Mouse (Mus musculus) T-helper 17 cell (primary cell): ENCODE data around the gene Furin.

ENCODE experiments used
- in situ Hi-C, 2 experiments: fragments of 300-600 bp; cut with MboI, MseI; formaldehyde crosslinking; loops; 1 replicate in 1 of 2; 2 replicates in 1 of 2; pipeline ENCODE4 v1.15.1; 2025; ENCODE audit warnings: high pct_unique_total_duplicates in 2 of 2

The Furin gene

DNA sequence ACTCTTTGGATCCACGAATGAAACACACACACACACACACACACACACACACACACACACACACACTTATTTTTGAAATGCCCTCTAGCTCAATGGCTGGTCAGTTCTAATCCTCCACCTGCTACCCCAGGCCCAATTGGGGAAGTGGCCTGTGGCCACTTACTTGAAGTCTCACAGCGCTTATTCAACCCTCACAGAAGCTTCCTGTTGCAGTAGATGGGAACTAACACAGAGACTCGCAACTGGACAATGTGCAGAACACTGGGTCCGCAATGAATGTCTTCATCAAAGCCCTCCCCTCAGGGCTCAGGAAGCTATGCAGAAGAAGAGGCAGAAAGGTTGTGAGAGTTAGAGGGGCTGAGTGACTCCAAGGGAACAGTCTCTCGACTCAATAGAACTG lies 22.5 kb upstream of the Furin start:
- in situ Hi-C loops: no loop called here

DNA sequence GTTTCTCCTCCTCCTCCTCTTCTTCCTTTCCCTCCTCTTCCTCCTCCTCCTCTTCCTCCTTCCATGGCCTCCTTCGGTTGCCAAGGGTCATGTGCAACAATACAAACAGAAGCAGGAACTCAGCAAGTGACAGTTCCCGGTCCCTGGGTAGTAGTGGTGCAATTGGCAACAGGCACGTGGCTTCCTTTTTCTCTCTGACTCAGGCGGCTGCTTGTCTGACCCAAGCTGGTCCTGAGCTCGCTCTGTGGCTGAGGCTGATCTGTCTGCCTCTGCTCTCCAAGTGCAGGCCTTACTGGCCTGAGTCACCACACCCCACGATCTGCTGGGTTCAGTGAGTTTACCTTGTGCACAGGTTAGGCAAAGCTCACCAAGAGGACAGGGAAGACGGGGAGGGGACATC lies 21.1 kb upstream of the Furin start:
- in situ Hi-C loops: no loop called here

DNA sequence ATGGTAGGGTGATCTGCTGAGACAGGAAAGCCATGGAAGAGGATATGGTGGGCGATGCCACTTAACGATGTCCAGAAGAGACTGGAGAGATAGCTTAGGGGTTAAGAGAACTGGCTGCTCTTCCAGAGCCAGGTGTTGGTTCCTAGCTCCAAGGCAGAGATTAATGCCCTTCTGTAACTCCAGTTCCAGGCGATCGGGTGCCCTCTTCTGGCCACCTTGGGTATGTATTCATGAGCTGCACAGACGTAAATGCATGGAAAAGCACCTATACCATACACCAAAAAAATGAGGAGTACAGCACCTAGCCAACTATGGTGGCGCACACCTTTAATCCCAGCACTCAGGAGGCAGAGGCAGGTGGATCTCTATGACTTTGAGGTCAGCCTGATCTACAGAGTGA lies 19.5 kb upstream of the Furin start:
- in situ Hi-C loops: no loop called here

DNA sequence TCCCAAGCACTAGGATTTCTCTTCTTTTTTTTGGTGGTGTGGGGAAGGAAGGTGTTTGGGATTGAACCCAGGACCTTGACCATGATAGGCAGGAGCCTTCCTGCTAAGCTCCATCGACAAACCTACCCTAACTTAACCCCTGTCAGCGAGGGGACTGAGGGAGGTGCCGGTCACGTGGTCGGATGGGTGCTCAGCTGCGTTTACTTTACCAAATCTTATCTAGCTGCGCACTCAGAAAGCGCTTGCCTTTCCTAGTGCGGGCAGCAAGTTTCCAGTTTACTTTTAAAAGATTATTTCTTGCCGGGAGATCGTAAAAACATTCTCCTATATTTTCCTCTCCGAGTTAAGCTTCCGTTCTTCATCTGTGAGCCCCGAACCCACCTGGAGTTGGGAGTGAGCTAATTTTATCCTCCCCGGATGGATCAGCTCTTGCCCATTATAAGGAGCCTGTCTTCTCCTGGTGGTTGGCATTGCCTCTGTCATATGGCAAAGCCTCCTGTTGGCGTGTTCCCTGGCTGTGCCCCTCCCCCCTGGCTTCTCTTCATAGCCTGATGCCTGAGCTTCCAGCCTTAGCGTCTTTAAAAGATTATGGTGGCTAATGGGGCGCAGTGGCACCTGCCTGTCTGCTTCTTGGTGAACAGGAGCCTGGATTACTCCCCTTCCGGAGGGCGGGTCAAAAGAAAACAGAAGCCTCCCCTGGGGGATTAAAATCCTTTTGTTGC lies 17.7 kb upstream of the Furin start:
- in situ Hi-C loops: no loop called here

DNA sequence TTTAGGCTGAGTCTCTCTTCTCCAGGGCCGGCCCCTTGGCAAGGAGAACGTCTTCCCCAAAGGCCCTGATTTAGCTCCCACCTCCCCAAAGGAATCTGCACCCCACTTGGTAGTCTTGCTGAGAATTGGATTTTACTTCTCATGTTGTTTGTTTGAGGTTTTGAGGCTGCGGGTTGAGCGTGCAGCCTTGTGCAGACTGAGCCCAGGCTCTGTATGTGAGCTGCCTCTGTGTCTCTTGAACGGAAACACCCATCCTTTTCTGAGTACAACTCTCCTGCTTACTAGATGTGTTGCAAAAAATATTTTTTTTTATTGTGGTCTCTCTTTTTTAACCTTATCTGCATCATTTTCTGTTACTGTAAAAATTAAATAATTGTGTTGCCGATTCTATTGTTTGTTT lies 16.3 kb upstream of the Furin start:
- in situ Hi-C loops: no loop called here

DNA sequence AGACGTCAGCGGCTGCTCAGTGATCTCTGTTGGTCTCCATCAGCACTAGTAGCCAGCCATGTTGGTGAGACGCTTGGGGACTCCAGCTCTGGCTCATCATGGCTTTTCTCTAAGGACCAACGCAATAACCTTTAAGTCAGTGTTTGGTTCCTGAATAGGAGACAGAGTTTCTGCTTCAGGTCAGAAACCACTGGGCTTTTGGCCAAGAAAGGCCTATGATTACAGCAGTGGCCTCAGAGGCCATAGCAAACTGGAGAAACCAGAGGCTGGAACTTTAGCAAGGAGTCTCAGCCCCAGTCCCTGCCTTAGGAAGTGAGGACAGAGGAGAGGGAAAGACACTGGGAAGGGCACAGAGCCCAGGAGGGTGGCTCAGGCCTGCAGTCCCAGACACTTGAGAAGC lies 15.3 kb upstream of the Furin start:
- in situ Hi-C loops: no loop called here

DNA sequence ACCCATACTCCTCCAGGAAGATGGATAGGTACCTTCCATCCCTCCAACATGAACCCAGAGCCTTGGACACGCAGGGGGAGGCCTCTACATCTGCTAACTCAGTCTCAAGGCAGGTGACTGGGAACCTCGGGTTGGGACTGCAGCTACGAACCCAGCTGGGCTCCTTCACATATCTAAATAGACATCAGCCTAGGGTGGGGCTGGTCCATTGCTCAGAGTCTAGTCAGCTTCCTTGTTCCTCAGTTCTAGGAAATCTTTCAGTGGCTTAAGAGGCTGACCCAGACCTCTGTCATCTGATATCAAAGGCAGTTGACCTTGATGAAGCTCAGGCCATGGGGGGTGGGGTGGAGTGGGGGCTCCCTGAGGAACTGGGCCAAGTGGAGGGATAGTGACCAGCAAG lies 14.0 kb upstream of the Furin start:
- in situ Hi-C loops: no loop called here

DNA sequence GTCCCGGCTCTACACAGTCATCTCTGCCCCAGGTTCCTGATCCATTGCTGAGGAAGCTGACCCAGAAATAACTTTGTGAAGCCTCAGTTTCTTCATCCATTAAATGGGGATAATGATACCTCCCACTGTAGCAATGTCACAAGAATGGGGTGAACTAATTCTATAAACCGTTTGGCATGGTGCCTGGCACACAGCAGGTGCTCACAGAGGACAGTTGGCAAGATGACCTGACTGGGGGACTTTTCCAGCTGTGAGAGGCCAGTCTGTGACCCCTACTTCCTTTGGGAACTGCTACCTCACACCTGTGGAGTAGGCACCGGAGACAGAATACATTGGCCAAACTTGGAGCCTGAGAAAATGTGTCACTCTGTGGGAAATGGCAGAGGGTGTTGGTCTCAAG lies 12.8 kb upstream of the Furin start:
- in situ Hi-C loops: no loop called here

DNA sequence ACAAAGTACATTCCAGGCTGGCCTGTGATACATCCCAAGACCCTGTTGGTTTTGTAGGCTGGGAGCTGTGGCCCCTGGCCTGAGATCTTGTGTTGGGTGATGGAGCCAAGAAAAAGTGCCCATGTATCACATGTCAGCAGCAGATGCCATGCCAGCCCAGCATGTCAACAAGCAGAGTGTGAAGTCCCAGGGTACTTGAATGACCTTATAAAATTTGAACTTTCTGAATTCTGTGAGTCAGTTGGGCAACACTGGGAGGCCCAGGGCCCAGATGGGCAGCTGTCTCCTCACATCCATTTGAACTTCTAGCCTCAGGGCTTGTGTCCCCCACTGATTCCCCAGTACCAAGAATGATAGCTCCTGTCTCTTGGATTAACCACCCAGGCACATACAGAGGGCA lies 12.4 kb upstream of the Furin start:
- in situ Hi-C loops: no loop called here

DNA sequence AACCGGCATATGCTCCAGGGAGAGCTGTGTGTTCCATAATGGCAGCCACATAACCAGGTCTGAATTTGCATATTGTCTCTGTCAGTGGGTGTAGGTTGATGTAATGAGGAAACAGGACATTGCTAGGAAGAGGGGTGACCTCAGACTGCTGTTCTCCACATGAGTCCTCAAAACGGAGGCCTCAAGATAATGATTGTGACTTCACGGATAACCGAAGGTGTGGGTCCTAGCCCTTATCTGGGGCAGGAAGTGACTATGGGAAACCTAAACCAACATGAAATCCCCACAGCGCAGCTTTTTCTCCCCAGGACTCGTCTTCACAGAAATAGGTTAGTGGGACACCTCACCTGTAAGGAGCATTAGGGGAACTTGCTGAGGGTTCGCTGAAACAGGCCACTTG lies 11.7 kb upstream of the Furin start:
- in situ Hi-C loops: no loop called here

DNA sequence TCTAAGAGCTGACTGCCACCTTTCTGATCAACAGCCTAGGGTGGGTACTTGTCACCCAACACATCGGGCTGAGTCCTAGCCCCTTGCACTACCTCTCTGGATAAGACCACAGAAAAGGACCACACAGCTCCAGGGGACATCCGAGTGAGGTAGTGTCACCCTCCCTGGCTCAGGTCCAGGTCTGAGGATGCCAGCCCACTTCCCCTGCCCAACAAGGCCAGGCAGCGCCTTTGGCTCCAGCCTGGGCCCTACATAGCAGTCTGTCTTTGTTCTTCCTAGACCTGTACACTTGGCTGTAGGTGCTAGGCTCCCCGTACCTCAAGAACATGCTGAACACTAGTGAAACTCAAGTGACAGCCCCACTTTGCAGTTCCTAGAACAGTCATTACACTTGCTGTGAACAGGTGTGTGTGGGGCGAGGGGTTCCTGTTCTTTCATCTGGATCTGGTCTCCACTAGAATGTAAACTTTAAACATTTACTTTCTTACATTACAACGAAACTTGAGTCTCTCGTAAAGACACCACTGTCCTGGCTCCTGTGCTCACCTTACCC lies 9.1 kb upstream of the Furin start:
- in situ Hi-C loops: no loop called here

DNA sequence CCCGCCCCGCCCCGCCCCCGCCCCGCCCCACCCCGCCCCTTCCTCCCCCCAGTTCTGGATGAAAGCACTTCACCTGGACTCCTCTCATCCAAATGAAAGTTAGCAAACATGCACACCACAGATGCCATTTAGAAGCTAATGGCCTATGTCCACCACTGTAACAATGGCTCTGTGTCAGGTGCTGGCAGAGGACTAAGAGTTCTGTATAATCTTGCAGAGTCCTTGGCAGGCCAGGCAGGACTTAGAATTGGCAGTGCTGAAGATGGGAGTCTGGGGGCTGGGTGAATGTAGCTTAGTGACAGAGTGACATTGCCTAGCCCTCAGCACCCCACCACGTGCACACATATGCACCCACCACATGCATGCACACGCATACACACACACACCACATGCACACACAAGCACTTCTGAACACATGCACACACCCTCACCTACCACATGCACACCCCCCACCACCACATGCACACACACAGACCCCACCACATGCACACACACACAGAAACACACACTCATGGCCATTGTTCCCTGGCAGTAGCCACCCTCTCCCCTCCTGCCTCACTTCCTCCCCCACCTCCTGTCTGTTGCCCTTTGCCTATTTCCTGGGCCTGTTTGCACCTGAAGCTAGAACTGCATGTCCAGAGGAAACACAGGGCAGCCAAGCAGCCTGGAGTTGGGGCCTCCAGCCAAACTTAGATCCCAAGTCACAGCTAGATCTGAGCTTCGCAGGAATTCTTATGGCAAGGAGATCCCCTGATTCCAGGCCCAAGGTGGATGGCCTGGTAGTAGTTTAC lies 8.5 kb upstream of the Furin start:
- in situ Hi-C loops: no loop called here

DNA sequence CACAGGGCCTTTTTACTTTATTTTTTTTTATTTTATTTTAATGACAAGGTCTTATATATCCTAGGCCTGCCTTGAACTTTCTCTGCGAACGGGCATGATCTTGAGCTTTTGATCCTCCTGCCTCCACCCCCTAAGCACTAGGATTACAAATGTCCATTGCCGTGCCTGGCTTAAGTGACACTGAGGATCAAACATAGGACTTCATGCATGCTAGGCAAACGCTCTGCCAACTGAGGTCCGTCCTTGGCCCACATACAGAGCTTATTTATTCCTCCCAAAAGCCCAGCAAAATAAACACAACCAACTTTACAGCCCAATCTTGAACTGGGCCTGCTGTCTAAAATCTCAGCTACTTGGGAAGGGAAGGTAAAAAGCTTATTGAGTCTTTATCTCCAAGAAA lies 7.5 kb upstream of the Furin start:
- in situ Hi-C loops: no loop called here

DNA sequence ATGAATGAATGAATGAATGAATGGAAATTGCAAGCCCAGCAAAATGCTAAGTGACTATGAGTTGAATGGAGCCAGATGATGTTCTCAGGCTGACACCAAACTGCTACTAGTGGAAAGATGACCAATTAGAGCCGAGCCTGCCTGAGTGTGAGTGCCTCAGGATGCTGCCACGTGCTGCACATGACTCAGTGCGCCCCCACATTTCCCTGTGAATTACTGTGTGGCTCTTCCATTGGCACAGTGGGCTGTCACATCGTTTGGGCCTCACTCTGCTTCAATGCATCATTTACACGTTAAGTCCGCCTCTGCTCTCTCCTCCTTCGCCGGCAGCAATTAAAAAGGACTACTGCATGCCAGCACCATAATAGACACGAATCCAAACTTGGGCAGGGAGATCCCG lies 7.0 kb upstream of the Furin start:
- in situ Hi-C loops: no loop called here

DNA sequence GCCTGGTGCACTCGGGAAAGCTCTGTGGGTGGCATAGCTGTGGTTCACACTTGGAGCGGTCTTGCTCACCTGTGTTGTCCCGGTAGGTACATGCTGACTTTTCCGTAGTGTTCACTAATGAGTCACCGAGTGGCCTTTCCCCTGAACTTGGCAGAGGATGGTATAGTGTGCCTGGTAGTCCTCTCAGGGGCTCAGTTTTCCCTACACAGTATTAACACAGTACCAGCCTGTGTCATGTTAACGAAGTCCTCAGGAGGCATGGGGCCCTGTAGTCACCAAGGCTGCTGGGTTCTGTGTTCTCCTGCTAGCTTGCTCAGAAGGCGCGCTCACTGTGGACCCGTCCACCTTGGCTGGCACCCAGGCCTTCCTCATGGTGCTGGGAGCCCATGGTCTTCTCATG lies 5.1 kb upstream of the Furin start:
- in situ Hi-C loops: no loop called here

DNA sequence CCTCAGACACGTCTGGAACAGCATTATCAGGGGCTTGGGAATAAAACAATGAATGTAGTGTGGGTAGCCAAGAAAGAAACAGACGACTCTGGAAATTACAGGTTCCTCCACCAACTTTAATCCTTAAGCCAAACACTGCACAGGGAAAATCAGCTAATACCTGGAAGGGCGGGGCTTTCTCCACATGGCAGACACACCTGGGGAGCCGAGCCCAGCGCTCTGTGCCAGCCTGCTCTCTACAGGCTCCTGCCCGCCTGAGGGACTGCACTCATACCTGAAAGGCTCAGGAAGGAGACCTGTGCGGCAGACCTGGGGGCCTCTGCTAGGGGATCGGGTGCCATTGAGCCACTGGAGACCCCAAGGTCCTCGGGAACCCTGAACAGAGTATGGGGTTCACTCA lies 2.5 kb upstream of the Furin start:
- in situ Hi-C loops: loop anchor here in 1 of 2 experiments (10.0 kb wide), 1 partner anchor 1543 kb away; no protein-coding TSS in a partner anchor

DNA sequence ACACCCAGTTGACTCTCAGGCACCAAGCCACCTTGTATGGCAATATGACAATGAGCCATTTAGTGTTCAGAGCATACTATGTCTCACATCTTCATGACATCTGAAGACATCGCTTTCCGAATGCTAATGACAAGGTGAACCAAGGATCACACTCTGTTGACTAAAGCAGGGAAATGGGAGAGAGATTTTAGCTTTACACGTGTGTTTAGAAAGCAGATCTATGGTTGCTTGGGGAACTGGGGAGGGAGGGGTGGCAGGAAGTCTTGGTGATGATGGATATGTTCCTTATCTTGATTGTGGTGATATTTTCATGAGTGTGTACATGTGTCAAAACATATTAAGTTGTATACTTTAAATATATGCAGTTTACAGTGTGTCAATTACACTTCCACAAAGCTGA lies 950 bp upstream of the Furin start:
- in situ Hi-C loops: loop anchor here in 1 of 2 experiments (10.0 kb wide), 1 partner anchor 1541 kb away; no protein-coding TSS in a partner anchor

DNA sequence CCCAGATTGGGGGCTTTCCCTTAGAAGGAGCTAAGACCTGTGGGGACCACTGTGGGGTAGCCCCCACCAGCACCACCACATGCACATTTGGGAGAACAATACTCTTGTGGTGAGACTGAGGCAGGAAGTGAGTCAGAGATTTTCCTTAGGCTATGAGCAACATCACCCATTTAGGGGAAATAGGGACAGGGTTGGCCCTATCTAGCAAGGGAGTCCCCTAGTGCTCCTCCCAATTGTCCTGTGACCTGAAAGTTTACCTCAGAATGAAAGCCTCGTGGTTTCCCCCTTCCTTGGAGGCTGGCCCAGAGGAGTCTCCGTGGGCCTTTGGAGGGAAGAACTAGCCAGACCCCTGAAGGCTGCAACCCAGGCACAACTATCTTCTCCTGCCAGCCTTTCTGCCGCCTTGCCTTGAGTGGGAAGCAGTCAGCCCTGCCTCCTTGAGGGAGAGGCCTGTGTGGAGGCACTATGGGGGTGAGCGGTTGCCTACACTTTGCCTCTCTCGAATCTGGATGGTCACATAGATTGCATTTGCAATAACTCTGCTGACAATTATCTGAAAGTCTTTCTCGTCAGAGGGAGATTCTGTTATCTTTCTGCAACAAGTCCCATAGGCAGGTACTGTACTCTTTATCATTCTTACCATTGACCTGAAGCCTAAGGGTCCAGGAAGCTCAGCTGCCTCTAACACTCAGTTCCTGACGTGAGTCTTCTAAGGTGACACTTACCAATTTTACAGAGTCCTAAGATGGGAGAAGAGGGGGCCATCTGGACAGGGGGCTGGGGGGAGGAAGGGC lies 938 bp downstream of the Furin start:
- in situ Hi-C loops: loop anchor here in 1 of 2 experiments (10.0 kb wide), 1 partner anchor 1539 kb away; no protein-coding TSS in a partner anchor

DNA sequence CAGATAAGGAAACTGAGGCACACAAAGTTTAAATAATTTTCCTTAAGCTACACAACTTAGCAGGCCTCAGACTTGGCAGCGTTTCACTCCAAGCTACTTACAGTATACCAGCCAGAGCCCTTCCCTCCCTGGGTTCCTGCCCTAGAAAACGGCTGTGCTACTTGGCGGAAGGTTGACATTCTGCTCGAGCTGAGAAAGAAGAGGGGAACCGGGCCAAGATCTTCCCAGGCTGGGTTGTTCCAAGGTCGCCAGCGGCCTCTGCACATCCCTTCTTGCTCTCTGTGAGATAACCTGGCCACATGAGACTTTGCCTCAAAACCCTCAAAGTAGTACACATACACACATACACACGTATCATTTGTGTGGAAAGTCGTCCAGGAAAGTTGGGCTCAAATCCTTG lies 1.7 kb downstream of the Furin start:
- in situ Hi-C loops: loop anchor here in 1 of 2 experiments (10.0 kb wide), 1 partner anchor 1539 kb away; no protein-coding TSS in a partner anchor

DNA sequence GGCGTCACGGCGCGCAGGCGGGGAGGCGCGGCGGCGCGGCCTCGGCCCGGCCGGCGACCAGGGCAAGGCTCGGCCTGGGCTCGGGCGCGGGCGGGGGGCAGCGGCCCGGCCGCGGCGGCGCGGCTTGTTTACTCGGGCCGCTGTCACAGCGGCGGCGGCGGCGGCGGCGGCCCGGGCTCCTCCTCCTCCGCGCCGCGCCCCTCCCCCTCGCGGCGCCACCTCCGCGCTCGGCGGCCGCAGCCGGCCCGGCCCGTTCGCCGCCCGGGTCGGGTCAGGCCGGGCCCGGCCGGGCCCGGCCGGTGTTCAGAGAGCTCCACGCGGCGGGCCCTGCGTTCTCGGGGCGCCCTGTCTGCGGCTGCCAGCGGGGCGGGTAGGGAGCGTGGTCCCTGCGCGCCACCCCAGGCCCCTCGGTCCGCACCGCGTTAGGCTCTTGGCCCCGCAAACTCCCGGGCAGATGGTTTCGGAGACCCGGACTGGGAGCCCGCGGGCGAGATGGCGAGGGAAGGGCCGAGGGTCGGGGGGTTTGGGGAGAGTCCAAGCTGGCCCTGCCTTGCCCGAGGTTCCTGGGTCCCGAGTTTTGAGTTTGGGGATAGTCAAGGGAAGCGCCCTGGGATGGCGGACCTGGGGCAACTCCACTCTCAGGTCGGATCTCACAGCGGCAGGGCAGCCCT lies 2.5 kb downstream of the Furin start:
- in situ Hi-C loops: loop anchor here in 1 of 2 experiments (10.0 kb wide), 1 partner anchor 1538 kb away; no protein-coding TSS in a partner anchor
